Mouse (Mus musculus): ENCODE results near the gene Hivep3. TPM values are rescaled to one million over a fixed set of nuclear protein-coding genes. Genes with fewer than 3 reads are reported as not detected.

Hivep3 gene
- total RNA-seq, 4 experiments from 2014 or later, result 2.9 to 4.5 (median 3.9) TPM

DNA sequence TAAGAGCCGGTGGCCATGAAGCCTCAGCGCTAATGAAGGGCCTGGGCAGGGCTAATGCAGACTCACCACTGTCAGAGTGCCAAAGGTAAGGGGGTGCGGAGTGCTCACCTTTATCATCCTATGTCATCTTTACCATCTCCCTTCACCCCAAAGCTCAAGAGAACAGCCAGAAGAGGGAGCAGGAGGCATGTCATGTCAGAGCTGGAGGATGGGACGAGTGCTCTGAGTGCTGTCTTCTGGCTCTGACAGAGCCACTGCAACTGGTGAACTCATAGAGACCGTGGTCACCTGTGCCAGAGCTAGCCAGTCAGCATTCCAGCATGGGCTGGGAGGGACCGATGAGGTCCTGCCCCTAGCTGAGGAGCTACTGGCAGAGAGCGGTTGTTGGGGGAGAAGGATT lies 27.2 kb downstream of the Hivep3 start:
- DNase-seq (ENCODE audit: low spot score in 2 of 2), result no peak

DNA sequence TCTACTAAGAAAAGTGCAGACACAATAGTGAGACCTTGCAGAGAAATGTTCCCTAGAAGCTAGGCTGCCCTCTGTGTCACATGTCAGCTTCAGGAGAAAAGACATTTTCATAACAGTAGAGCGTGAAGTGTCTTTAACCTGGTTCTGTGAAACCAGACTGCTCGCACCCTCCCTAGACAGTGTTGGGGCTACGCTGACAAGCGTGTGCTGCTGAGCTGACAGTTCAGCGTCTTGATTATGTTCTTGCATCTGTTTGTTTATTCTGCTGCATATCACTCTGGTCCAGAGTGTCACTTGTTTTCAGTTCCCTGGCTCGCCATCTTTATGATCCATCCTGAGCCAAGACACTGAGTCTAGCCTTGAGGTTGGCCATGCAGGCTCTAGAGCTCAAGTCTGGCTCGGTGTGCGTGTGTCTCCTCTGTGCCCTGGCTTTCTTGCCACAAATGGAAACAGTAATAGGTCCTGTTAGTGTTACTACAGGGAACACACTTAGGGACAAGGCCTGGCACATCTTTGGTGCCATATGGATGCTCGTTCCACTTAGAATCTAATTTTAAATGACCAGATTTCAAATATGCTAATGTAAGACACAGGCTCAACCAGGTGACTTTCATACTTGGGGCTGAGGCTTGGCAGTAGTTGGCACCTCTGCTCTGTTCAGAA lies 28.0 kb downstream of the Hivep3 start:
- no peak for DNase-seq (ENCODE audit: low spot score in 2 of 2)

DNA sequence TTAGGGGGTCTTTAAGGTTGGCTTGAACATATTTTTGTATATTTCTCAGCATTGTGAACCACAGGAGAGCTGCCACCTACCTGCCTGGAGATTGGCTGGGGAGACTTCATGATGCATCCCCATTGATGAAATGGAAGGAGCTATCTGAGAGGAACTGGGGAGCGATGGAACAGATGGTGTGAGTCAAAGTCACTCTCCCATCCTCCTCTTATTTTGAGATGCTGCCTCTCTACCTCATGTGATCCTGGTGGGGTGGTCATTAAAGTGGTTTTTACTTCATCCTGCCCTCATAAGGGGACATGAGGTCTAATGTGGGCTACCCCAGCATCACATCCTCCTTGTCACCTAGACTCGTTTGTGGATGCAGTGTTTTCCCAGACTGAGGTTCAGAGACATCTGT lies 28.6 kb downstream of the Hivep3 start:
- no peak for DNase-seq (ENCODE audit: low spot score in 2 of 2)

DNA sequence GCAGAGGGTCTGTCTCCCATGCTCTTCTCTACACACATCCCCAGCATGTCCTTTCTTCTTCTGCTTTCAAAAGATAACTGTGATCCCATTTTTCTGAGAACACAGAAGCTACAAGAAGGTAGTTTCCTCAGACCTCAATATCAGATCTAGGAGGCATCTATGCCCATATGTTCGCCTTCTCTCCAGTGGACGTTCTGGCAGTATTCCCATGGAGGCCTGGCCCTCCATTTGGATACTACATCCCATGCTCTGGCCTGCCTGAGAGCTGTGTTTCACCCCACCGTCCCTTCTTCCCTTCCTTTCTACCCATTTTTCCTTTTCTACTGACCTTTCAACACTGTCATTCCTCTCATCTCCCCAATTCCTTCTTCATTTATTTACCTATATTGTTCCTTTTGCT lies 34.5 kb downstream of the Hivep3 start:
- no peak for DNase-seq (ENCODE audit: low spot score in 2 of 2)

DNA sequence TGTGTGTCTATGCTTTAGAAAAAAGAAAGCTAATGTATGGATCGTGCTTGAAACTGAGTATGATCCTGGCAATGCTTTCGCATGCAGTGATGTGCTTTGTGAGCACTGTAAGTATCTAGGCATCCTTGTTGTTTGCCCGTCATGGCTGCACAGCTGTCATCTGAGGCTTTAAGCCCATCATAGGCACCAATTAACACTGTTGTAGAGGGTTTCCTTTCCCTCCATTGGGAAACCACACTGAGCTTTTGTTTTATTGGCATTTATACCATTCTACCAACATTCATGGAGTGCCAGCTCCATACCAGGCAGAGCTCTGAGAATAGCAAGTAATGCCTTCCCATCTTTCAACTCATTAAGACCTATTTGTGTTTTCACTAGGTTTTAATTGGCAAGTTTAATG lies 42.3 kb downstream of the Hivep3 start:
- no peak for DNase-seq (ENCODE audit: low spot score in 2 of 2)

DNA sequence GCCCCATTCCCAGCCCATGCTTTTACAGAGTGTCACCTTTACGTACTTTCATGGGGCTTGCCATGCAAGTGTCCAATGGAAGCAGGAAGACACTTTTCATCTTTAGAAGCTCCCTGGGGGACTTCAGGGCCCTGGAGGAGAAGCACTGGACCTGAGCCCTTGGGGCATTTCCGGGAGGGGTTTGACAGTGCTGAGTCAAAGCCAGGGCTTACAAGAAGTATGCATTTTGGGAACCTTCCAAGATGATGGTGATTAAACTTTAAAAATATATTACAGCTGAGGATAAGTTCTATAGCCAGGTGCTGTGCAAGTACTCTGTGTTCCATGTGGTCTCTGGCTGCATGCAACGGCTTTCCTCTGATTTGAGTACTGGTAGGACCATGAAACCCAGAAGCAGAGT lies 43.6 kb downstream of the Hivep3 start:
- no peak for DNase-seq (ENCODE audit: low spot score in 2 of 2)

DNA sequence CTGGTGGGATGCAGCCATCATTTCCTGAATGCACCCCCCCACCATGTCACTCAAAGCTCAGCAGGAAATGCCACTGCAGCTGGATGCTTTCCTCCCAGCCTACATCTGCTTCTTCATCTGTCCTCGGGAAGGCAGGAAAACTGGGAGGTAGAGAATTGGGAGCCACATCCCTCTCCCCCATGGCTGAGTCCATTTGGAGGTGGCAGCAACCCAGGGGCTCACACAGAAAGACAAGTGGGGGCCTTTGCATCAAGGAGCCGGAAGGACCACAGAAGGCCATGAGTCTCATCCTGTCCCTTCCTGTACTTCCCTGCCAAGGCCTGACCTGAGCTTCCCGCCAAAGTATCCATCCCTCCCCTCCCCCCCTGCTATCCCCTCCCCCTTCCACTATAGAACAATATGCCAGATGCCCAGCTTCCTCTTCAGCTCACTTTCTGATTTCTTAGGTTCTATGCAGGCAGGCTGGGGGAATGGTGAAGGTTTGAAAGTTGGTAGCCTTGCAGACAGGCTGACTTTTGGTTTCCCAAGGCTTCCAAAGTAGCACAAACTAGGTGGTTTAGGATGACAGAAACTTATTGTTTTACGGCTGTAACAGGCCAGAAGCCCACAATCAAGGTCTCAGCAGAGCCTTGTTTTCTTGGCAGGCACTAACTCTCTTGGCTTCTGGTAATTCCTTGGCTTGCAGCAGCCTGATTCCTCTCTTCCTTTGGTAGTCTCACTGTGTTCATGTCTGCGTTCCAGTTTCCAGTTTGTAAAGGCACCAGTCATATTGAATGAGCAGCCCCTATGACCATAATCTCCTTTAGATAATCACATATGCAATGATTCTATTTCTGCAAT lies 46.2 kb downstream of the Hivep3 start:
- no peak for DNase-seq (ENCODE audit: low spot score in 2 of 2)

DNA sequence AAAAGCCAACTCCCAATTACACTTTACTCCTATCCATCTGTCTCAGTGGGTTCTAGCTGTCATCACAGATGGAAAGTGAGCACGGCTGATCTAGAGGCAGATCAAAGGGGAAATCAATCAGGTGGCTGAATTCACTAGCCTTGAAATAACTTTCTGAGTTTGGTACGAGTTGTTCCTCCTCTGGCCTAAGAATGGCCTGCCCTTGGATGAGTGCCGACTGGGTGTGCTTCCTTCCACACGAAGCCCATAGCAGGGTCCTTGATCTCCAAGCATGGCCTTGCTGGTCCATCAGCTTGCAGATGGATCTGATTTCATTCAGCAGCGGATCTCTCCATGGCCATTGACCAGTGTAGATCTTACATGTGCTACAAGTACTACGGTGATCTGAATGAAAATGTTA lies 47.3 kb downstream of the Hivep3 start:
- no peak for DNase-seq (ENCODE audit: low spot score in 2 of 2)

DNA sequence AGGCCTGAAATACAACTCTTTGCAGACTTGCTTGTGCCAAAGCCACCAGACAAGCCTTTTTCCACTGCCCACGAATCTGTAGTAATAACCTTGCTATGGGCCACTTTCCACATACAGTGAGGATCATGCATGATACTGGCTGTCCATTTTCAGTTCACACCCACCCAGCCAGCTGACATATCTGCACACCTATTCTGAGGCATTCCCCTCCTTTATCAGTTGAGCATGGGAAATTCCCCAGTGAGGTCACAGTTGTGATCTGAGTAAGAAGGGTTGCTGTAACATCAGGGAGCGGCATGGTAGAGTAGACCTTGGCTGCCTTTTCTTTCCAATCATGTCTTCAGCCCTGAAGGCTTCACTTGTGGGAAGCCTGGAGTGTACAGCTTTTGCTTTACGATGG lies 51.4 kb downstream of the Hivep3 start:
- DNase-seq (ENCODE audit: low spot score in 2 of 2), result no peak

DNA sequence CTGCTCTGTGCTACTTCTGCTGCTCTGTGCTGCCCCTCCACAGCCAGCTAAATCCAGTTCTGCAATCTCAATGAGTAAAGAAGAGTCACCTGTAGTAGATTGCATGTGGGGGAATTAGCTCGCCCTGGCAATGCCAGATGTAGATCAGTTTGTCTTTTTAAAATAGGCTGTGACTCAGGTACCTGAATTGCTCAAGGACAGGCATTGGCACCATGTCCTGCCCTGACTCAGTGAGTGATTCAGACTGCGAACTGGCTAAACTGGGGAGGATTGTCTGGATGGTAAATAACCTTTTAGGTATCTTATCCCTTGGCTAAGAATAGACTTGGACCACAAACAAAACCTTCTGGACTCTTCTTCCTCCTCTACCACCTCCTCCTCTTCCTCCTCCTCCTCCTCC lies 52.7 kb downstream of the Hivep3 start:
- DNase-seq (ENCODE audit: low spot score in 2 of 2), result no peak

DNA sequence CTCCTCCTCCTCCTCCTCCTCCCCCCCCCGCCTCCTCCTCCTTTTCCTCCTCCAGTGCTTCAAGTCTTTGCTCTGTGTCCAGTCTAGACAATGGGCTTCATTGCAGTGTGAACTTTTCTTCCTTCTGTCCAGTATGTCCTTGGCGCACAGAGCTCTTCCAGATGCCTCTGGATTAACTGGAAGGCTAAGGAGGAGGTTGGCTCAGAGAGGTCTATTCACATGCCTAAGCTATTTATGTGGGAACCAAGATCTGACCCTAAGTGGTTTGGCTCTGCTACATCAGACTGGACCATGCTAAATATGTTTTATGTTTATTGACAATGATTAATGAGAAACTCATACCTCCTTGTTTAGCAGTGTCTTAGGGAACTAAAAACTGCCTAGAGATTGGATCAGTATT lies 53.1 kb downstream of the Hivep3 start:
- DNase-seq (ENCODE audit: low spot score in 2 of 2), result no peak

DNA sequence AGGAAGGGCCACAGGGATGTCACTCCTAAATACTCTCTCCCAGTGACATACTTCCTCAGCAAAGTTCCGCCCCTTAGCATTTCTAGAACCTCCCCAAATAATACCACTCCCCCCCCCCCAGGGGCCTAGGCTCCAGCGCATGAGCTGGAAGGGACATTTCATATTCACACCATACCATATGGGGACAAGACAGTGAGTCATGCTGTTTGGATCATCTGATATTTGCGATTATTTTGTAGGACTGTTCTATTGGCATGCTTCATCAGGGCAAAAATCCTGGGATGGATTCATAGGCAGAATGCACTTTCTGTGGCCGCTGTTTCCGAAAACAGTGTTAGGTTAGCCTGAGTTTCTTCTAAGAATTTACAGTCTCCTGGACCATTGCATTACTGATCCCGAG lies 55.2 kb downstream of the Hivep3 start:
- DNase-seq (ENCODE audit: low spot score in 2 of 2), result no peak

DNA sequence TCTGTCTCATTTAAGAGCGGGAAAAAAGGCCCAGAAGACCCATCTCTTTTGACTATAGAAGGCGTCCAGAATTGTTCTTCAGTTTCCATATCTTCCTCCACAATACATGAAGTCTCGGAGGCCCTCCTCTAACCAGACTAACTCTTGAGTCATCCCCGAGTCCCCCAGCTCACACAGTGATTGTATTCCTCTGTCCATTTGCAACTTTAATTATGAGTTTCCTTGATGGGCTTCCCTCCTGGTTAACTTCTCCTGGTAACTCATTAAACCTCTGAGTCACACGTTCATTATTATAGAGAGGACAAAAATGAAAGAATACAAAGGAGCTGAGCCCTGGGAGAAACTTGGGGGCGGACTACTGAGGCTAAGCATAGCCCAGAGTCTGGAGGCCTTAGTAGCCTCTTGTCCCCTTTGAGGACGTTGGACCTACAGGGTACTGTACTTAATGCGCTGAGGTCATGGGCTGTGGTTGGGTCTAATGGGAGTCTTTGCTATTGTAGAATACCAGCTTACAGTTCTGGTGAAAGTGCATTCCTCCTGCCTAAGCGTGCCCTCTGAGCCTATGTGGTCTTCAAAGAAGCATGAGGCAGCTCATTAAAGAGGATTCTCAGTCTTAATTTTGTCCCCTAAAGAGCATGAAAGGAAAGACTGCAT lies 56.0 kb downstream of the Hivep3 start:
- no peak for DNase-seq (ENCODE audit: low spot score in 2 of 2)

DNA sequence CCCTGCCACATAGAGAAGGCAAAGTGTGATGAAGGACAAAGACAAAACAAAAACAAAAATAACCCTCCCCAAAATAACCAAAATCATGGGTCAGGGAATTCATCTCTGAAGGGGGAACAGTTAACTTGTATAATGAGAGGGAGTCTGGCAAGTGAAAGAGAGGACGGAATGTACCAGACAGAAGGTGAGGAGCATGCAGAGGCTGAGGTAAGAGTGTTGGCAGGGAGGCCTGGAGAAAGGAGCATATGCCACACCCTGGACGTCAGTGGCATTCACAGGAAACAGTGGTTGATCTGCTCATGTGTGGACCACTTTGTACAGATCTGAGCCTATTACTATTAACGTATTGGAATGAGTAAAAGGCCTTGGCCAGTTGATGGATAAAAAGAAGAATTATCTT lies 65.3 kb downstream of the Hivep3 start:
- no peak for DNase-seq (ENCODE audit: low spot score in 2 of 2)

DNA sequence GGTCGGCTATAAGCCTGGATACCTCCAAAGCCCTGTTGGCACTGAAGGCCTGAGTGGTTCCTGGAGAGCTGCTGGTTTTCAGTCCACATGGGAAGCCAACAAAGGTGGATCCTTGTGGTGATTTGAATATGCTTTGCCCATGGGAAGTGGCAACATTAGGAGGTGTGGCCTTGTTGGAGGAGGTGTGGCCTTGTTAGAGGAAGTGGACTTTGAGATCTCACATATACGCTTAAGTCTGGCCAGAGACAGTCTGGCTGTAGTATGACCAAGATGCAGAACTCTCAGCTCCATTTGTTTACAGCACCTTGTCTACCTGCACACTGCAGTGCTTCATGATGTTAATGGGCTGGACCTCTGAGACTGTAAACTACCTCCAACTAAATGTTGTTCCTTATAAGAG lies 73.0 kb downstream of the Hivep3 start:
- no peak for DNase-seq (ENCODE audit: low spot score in 2 of 2)

DNA sequence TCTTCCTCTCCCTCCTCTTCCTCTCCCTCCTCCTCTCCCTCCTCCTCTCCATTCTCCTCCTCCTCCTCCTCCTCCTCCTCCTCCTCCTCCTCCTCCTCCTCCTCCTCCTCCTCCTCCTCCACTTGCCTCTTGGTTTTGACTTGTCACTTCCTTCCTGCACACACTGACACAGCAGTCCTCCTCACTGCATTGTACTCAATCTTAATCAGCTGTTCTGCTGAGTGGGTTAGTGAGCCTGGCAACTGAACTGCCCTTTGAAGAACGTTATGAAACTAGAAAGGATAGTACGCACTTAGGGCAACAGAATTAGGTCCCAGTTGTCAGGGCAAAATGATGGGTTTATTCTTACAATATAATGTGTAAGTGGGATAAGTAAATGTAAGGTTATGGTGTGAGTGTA lies 73.8 kb downstream of the Hivep3 start:
- DNase-seq (ENCODE audit: low spot score in 2 of 2), result no peak

DNA sequence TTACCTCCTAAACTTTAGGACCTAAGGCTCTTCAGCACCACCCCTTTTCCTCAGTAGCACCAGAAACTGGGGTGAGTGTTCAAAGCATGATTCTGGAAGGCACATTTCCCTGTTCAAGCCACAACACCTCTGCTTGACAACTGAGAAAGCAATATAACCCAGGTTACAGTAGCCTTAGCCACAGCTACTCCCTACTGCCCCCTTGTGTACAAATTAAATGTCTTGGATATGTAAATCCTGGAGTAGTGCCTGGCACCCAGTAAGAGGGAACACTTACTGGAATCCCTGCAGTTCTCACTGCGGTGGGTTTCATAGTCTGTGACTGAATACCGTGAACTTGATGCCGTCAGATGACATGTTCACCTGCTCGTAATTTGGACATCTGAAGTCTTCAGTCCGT lies 75.7 kb downstream of the Hivep3 start:
- DNase-seq (ENCODE audit: low spot score in 2 of 2), result no peak

DNA sequence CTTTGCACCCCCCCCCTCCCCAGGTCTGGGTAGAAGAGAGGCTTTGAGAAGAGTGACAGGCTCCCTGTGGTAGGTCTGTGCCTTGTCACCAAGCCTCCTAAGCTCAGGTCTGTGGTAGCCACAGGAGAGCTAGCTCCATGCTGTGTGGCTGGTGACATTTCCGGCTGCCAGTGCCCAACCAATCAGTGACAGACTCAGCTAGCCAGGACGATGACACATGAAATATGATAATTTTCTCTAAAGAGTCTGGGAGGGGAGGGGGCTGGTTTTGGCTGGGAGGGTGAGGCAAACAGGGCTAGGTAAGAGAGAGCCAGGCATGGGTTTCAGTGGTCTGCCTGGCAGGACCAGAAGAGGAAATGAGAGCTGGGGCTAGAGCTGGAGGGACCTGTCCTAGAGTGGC lies 79.2 kb downstream of the Hivep3 start:
- no peak for DNase-seq (ENCODE audit: low spot score in 2 of 2)

DNA sequence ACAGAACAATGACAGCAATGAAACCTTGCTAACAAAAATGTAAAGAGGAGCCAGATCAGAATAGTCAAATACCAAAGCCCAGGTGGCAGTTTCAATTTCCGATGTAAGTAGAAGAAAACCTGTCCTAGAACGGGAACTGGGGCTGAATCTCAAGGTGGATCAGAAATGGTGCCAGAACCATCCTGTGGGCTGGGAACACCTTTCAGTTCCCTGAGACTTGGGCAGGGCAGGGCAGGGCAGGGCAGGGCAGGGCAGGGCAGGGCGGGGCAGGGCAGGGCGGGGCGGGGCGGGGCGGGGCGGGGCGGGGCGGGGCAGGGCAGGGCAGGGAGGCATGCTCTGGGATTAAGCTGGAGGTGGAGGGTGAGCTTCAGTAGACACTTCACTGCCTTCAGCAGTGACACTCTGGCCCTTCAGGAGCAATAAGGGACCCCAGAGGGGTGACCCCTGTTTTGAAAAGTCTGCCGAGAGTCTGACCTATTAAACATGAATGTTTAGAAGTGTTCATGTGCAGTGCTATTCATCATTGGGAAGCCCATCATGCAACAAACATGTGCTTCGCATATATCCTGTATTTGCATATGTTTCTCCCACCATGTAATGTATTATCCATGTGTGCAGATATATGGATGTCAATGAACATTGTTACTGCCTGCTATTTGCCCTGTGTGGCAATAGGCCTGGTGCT lies 80.1 kb downstream of the Hivep3 start:
- DNase-seq (ENCODE audit: low spot score in 2 of 2), result no peak

DNA sequence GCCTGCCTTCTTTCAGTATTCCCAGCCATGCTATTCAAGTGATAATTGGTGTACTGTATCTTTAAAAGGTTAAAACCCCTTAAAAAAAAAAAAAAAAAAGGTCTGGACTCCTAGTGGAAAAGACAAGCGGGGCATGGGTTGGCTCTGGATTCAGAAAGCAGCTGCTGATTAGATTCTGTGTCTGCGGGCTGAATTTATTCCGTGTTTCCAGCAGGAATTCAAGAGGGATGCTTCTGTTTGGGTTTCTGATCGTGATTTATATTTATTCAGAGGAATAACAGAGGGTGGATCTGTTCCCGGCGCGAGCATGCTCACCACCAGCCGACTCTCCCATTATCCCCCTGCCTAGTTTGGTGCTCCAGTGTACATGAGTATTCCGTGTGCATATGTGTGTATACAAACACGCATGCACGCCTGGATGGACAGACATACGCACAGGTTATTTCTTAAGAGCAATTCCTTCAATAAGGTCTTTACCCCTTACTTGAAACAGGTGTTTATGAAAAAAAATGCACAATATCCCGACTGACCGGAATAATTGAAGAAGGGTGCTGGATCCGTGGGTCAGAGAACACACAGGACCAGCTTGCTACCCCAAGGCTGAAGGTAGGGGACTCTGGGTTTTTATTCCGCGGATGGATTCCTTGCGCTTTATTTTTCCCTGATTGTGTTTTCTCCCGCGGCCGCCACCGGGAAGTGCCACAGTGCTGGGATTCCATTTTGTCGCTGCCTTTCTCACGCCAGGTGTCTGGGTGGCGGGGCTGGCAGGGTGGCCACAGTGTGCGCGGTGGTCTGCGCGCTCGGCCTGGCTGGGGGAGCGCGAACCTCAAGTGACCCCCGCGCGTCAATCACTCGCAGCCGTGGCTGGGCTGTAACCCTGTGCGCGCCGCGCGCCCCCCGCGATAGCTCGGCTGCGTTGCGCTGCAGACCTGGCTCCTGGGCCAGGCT lies 80.9 kb downstream of the Hivep3 start:
- no peak for DNase-seq (ENCODE audit: low spot score in 2 of 2)

Measured in gastrocnemius, adult 8-10 months (tissue).